Mouse (Mus musculus): ENCODE measurements around the gene Stt3b. TPM values are rescaled to one million over a fixed set of nuclear protein-coding genes. Genes with fewer than 3 reads are reported as not detected.

The Stt3b gene
- polyA plus RNA-seq, 1 experiment, result 50.0 TPM

DNA sequence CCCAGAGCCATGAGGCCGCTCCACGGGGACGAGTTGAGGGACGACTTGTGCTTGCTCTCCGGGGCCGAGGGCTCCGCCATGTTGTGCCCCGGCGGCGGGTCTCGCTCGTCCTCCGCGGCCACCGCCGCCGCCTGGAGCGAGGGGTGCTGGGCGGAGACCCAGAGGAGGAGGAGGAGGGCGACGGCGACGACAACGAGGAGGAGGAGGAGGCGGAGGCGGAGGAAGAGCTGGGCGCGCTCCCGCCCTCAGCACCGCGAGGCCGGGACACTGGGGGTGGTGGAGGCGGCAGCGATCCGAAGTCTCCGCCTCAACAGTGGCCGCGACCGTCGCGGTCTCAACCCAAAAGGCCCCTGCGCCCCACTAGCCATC lies 260 bp downstream of the Stt3b start:
- Histone ChIP-seq H3K36me3 (ENCODE audit: control insufficient read depth, insufficient read depth, low read length) (no peaks in the 10 kb centered on the region), H3K4me1 (replicated peaks; ENCODE audit: control insufficient read depth, insufficient read depth, low read length) (peaks cover 3% of the 10 kb centered on the region), H3K4me3 (ENCODE audit: control insufficient read depth, insufficient read depth, low read length) (peak overlapping the region; percentile 74), H3K27me3 (ENCODE audit: control insufficient read depth, insufficient read depth, low read length) (no peaks in the 10 kb centered on the region), H3K27ac (ENCODE audit: control insufficient read depth, insufficient read depth, low read length) (peak overlapping the region; percentile 45)
- no peak; the same call in 1 of the 2 replicates for TF ChIP-seq POLR2A (IDR thresholded peaks at IDR 0.05; ENCODE audit: control insufficient read depth, extremely low read depth, insufficient read depth, low read length, poor library complexity)
- TF ChIP-seq CTCF (IDR thresholded peaks at IDR 0.05; ENCODE audit: borderline replicate concordance, control insufficient read depth, extremely low read depth, insufficient read depth, low read length, poor library complexity), result 0 out of 2 replicates have a peak, but pooled peaks have one; percentile 30
- DNase-seq, result no peak
- under 1% methylated on average over 39 of the region's 42 CpGs for WGBS

DNA sequence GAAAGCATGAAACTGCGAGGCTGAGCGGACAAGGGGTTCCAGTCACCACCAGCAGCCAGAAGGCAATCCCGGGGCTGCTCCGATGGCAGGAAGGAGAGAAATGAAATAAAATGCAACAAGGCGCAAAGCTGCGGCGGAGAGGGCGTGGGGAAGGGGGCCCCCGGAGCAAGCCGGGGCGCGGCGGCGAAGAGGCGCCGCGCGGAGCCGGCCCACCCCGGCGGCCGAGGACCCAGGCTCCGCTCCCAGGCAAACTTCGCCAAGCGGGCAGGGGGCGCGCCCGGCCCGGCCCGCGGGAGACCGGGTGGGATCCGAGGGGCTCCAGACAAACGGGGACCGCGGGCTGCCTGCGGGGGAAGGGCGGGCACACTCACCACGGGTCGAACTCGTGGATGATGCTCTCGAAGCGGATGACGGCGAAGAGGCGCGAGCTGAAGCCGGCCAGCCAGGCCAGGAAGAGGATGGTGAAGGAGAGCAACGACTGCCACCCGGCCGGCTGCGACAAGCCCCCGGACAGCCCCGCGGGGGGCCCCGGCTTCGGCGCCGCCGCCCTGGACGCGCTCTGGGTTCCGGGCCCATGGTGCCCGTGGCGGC lies 745 bp downstream of the Stt3b start:
- peak; percentile 43 for DNase-seq
- peak overlapping the region; percentile 74 for H3K4me3 ChIP-seq (ENCODE audit: control insufficient read depth, insufficient read depth, low read length)
- WGBS, result under 1% methylated on average over 65 of the region's 65 CpGs
- peaks cover 6% of the 10 kb centered on the region for H3K4me1 ChIP-seq (replicated peaks; ENCODE audit: control insufficient read depth, insufficient read depth, low read length)
- H3K27ac ChIP-seq (ENCODE audit: control insufficient read depth, insufficient read depth, low read length), result peak overlapping the region; percentile 45
- H3K36me3 ChIP-seq (ENCODE audit: control insufficient read depth, insufficient read depth, low read length), result no peaks in the 10 kb centered on the region
- TF ChIP-seq CTCF (IDR thresholded peaks at IDR 0.05; ENCODE audit: borderline replicate concordance, control insufficient read depth, extremely low read depth, insufficient read depth, low read length, poor library complexity) (no peak), POLR2A (IDR thresholded peaks at IDR 0.05; ENCODE audit: control insufficient read depth, extremely low read depth, insufficient read depth, low read length, poor library complexity) (no peak)
- H3K27me3 ChIP-seq (ENCODE audit: control insufficient read depth, insufficient read depth, low read length), result no peaks in the 10 kb centered on the region

DNA sequence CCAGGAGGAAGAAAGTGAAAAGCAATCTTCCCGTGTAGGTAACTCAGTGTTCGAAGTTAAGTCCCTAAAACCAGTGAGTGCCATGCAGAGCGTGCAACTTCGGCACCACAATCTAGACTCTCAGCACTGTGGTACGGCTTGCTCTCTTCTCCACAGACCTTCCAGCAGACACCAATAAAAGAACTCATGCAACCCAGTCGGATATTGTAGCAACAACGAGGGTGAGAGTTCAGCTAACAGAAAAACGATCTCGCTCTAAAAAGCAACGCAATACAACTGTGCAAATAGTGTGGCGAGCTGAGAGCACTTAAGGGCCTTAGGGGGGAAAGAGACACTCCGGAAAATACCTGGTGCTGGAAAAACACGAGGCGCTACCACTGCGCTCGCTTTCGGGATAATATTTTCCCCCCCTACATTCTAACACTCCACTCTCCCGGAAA lies 1.3 kb downstream of the Stt3b start:
- no peaks in the 10 kb centered on the region for H3K36me3 ChIP-seq (ENCODE audit: control insufficient read depth, insufficient read depth, low read length)
- DNase-seq, result peak; percentile 30
- WGBS, result 0% methylated on average over 18 of the region's 18 CpGs
- peak overlapping the region; percentile 74 for H3K4me3 ChIP-seq (ENCODE audit: control insufficient read depth, insufficient read depth, low read length)
- H3K27me3 ChIP-seq (ENCODE audit: control insufficient read depth, insufficient read depth, low read length), result no peaks in the 10 kb centered on the region
- TF ChIP-seq CTCF (IDR thresholded peaks at IDR 0.05; ENCODE audit: borderline replicate concordance, control insufficient read depth, extremely low read depth, insufficient read depth, low read length, poor library complexity), result no peak
- TF ChIP-seq POLR2A (IDR thresholded peaks at IDR 0.05; ENCODE audit: control insufficient read depth, extremely low read depth, insufficient read depth, low read length, poor library complexity), result no peak
- peak overlapping the region; percentile 45 for H3K27ac ChIP-seq (ENCODE audit: control insufficient read depth, insufficient read depth, low read length)
- peaks cover 6% of the 10 kb centered on the region for H3K4me1 ChIP-seq (replicated peaks; ENCODE audit: control insufficient read depth, insufficient read depth, low read length)

DNA sequence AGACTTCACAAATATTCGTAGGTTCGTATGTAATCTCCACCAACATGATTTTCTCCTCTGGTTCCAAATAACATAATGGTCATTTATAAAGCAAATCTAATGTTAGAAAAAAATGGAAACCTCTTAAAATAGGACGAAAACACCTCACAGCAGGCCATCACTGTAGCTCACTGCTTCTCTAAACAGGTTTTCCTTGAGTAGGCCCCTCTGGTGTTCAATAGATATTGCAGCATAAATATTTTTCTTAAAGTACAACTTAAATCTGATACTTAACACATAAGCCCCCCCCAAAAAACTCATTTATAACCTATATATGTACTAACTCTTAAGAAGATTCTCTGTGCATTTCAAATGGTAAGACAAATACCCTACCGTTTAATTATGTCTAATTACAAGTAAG lies 1.8 kb downstream of the Stt3b start:
- Histone ChIP-seq H3K4me3 (ENCODE audit: control insufficient read depth, insufficient read depth, low read length) (no peak overlapping the region), H3K27ac (ENCODE audit: control insufficient read depth, insufficient read depth, low read length) (no peak overlapping the region), H3K4me1 (replicated peaks; ENCODE audit: control insufficient read depth, insufficient read depth, low read length) (peaks cover 6% of the 10 kb centered on the region), H3K27me3 (ENCODE audit: control insufficient read depth, insufficient read depth, low read length) (no peaks in the 10 kb centered on the region), H3K36me3 (ENCODE audit: control insufficient read depth, insufficient read depth, low read length) (no peaks in the 10 kb centered on the region)
- TF ChIP-seq POLR2A (IDR thresholded peaks at IDR 0.05; ENCODE audit: control insufficient read depth, extremely low read depth, insufficient read depth, low read length, poor library complexity) (no peak), CTCF (IDR thresholded peaks at IDR 0.05; ENCODE audit: borderline replicate concordance, control insufficient read depth, extremely low read depth, insufficient read depth, low read length, poor library complexity) (no peak)
- 19% methylated on average over 4 of the region's 4 CpGs for WGBS
- no peak for DNase-seq

DNA sequence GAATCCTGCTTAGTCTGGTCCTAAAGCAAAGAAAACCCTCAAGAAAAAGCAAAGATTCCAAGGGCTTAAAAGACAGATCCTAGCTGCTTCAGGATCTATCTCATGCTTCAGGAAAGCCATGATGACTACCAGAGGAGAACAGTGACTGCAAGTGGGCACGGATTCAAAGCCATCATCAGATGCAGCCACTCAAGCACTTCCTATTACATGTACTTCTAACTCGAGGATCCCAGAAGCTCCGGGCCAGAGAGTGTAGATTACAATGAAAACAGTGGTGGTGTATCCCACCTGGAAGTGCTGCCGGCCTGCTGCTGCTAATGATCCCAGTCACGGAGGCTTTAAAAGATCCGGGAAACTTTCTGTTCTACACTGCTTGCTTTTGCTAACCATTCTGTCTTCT lies 4.0 kb downstream of the Stt3b start:
- no peak for TF ChIP-seq POLR2A (IDR thresholded peaks at IDR 0.05; ENCODE audit: control insufficient read depth, extremely low read depth, insufficient read depth, low read length, poor library complexity)
- no peak for TF ChIP-seq CTCF (IDR thresholded peaks at IDR 0.05; ENCODE audit: borderline replicate concordance, control insufficient read depth, extremely low read depth, insufficient read depth, low read length, poor library complexity)
- H3K4me3 ChIP-seq (ENCODE audit: control insufficient read depth, insufficient read depth, low read length), result no peak overlapping the region
- no peak for DNase-seq
- 44% methylated on average over 6 of the region's 6 CpGs for WGBS
- peaks cover 10% of the 10 kb centered on the region for H3K4me1 ChIP-seq (replicated peaks; ENCODE audit: control insufficient read depth, insufficient read depth, low read length)
- H3K27ac ChIP-seq (ENCODE audit: control insufficient read depth, insufficient read depth, low read length), result no peak overlapping the region
- no peaks in the 10 kb centered on the region for H3K27me3 ChIP-seq (ENCODE audit: control insufficient read depth, insufficient read depth, low read length)
- H3K36me3 ChIP-seq (ENCODE audit: control insufficient read depth, insufficient read depth, low read length), result no peaks in the 10 kb centered on the region

DNA sequence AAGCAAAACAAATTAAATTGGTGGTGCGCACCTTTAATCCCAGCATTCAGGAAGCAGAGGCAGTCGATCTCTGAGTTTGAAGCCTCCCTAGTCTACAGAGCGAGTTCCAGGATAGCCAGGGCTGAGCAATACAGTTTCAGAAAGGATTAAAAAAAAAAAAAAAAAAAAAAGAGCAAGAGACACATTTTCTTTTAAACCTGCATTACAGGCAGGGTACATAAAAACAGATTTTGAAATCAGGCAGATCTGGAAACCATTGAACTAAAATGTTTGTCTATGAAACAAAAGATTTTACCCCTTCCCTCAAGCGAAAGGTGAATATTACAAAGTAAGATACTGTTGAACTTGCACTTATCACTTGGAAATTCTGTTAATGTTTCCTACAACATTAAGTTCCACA lies 6.1 kb downstream of the Stt3b start:
- Histone ChIP-seq H3K27me3 (ENCODE audit: control insufficient read depth, insufficient read depth, low read length) (no peaks in the 10 kb centered on the region), H3K36me3 (ENCODE audit: control insufficient read depth, insufficient read depth, low read length) (no peaks in the 10 kb centered on the region), H3K27ac (ENCODE audit: control insufficient read depth, insufficient read depth, low read length) (no peak overlapping the region), H3K4me1 (replicated peaks; ENCODE audit: control insufficient read depth, insufficient read depth, low read length) (peaks cover 13% of the 10 kb centered on the region), H3K4me3 (ENCODE audit: control insufficient read depth, insufficient read depth, low read length) (no peak overlapping the region)
- no peak for TF ChIP-seq CTCF (IDR thresholded peaks at IDR 0.05; ENCODE audit: borderline replicate concordance, control insufficient read depth, extremely low read depth, insufficient read depth, low read length, poor library complexity)
- TF ChIP-seq POLR2A (IDR thresholded peaks at IDR 0.05; ENCODE audit: control insufficient read depth, extremely low read depth, insufficient read depth, low read length, poor library complexity), result no peak
- DNase-seq, result no peak
- 80% methylated on average over 4 of the region's 4 CpGs for WGBS

DNA sequence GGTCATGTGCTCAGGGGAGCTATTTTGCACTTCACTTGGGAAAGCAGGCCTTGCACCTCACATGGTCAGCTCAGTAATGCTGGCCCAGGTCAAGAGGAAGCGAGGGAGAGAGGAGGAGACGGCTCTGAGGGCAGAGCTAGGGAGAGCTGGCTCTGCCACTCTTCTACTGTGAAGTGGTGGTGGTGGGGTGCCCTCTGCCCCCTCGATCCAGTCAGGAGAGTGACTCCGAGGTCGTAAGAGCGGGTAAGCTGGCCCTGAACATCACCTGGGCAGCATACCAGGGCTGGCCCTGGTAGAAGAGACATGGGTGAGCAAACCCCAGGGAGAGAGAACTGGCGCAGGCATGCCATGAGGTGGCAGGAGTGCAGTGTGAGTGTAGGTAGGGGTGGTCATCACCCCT lies 8.6 kb downstream of the Stt3b start:
- no peak for DNase-seq
- Histone ChIP-seq H3K4me3 (ENCODE audit: control insufficient read depth, insufficient read depth, low read length) (no peak overlapping the region), H3K27ac (ENCODE audit: control insufficient read depth, insufficient read depth, low read length) (no peak overlapping the region), H3K36me3 (ENCODE audit: control insufficient read depth, insufficient read depth, low read length) (no peaks in the 10 kb centered on the region), H3K27me3 (ENCODE audit: control insufficient read depth, insufficient read depth, low read length) (no peaks in the 10 kb centered on the region), H3K4me1 (replicated peaks; ENCODE audit: control insufficient read depth, insufficient read depth, low read length) (peaks cover 13% of the 10 kb centered on the region)
- TF ChIP-seq CTCF (IDR thresholded peaks at IDR 0.05; ENCODE audit: borderline replicate concordance, control insufficient read depth, extremely low read depth, insufficient read depth, low read length, poor library complexity) (no peak), POLR2A (IDR thresholded peaks at IDR 0.05; ENCODE audit: control insufficient read depth, extremely low read depth, insufficient read depth, low read length, poor library complexity) (no peak)
- 90% methylated on average over 7 of the region's 7 CpGs for WGBS

Measured in thymus, adult 2 months (tissue).